Mouse (Mus musculus): Measurements from ENCODE around the gene 4930407I10Rik. TPM values are rescaled to one million over a fixed set of nuclear protein-coding genes. Genes with fewer than 3 reads are reported as not detected.

The 4930407I10Rik gene
- polyA plus RNA-seq, 1 experiment, result not detected

DNA sequence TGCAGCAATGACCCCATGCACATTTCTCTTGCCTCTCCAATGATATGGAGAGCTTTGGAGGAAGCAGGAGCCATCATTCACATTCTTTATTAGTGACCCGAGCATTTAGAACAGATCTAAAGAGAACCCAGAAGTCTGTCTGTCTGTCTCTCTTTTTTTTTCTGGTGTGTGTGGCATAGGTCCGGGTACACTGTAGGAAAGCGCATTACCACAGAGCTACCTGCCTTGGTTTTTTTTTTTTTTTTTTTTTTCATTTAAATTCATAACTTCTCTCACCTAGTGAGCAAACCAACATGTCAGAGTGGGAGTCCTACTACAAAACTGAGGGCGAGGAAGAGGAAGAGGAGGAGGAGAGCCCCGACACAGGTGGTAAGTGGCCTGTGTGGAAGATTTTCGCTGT lies 42.1 kb upstream of the 4930407I10Rik start:
- TF ChIP-seq EP300 (IDR thresholded peaks at IDR 0.05; ENCODE audit: insufficient read depth, low read depth, low read length) (no peak), POLR2A (IDR thresholded peaks at IDR 0.05; ENCODE audit: insufficient read depth, low read length) (no peak), CTCF (IDR thresholded peaks at IDR 0.05; ENCODE audit: low read depth, low read length) (no peak)
- H3K27me3 ChIP-seq (ENCODE audit: control insufficient read depth, insufficient read depth, low read length, poor library complexity, severe bottlenecking), result no peaks in the 10 kb centered on the region
- H3K4me3 ChIP-seq (ENCODE audit: low read depth, low read length), result peak overlapping the region; percentile 81
- peaks cover 13% of the 10 kb centered on the region for H3K36me3 ChIP-seq (ENCODE audit: control insufficient read depth, insufficient read depth, low read length, poor library complexity, severe bottlenecking)
- no peak overlapping the region for H3K27ac ChIP-seq (ENCODE audit: insufficient read depth, low read length)
- peak overlapping the region; percentile 14 for H3K9ac ChIP-seq (ENCODE audit: low read depth, poor library complexity, severe bottlenecking)
- H3K4me1 ChIP-seq (ENCODE audit: control insufficient read depth, insufficient read depth, low read length), result no peaks in the 10 kb centered on the region
- no peaks in the 10 kb centered on the region for H3K9me3 ChIP-seq (replicated peaks; ENCODE audit: control insufficient read depth, insufficient read depth, low read length, poor library complexity, severe bottlenecking)

DNA sequence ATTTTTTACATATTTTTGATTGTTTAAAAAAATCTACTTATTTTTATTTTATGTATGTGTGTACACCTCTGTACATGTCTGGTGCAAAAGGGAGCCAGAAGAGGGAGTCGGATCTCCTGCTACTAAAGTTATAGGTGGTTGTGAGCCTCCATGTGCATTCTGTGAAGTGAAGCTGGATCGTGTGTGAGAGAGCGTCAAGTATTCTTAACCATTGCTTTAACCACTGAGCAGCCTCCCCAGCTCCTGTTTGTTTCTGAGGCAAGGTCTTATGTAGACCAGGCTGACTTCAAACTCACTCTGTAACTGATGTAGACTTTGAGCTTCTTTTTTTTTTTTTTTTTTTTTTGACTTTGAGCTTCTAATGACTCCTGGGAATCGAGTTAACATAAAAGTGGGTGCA lies 41.5 kb upstream of the 4930407I10Rik start:
- Histone ChIP-seq H3K9me3 (replicated peaks; ENCODE audit: control insufficient read depth, insufficient read depth, low read length, poor library complexity, severe bottlenecking) (no peaks in the 10 kb centered on the region), H3K27me3 (ENCODE audit: control insufficient read depth, insufficient read depth, low read length, poor library complexity, severe bottlenecking) (no peaks in the 10 kb centered on the region), H3K27ac (ENCODE audit: insufficient read depth, low read length) (no peak overlapping the region), H3K4me1 (ENCODE audit: control insufficient read depth, insufficient read depth, low read length) (no peaks in the 10 kb centered on the region), H3K36me3 (ENCODE audit: control insufficient read depth, insufficient read depth, low read length, poor library complexity, severe bottlenecking) (peaks cover 18% of the 10 kb centered on the region), H3K9ac (ENCODE audit: low read depth, poor library complexity, severe bottlenecking) (no peak overlapping the region; the same call in 1 of the 2 replicates), H3K4me3 (ENCODE audit: low read depth, low read length) (no peak overlapping the region)
- TF ChIP-seq CTCF (IDR thresholded peaks at IDR 0.05; ENCODE audit: low read depth, low read length), result no peak
- no peak for TF ChIP-seq EP300 (IDR thresholded peaks at IDR 0.05; ENCODE audit: insufficient read depth, low read depth, low read length)
- no peak for TF ChIP-seq POLR2A (IDR thresholded peaks at IDR 0.05; ENCODE audit: insufficient read depth, low read length)

DNA sequence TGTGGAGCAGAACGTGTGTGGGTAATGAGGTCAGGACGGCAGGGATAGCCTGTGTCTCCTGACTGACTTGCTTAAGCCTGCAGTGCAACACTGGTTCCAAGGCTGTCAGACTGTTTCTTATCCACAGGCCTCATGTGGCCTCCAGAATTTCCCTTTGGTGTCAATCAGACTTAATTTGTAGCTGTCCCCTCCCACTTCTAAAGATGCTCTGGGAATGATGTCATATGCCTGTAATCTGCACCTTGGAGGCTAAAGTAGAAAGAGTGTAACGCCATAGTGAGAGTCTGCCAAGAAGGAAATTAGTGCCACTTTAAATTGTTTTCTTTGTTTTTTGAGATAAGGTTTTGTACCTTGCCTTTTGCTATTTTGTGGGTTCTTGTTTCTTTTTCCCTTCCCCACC lies 39.7 kb upstream of the 4930407I10Rik start:
- Histone ChIP-seq H3K4me3 (ENCODE audit: low read depth, low read length) (no peak overlapping the region), H3K27ac (ENCODE audit: insufficient read depth, low read length) (no peak overlapping the region), H3K9ac (ENCODE audit: low read depth, poor library complexity, severe bottlenecking) (no peak overlapping the region), H3K9me3 (replicated peaks; ENCODE audit: control insufficient read depth, insufficient read depth, low read length, poor library complexity, severe bottlenecking) (no peaks in the 10 kb centered on the region), H3K36me3 (ENCODE audit: control insufficient read depth, insufficient read depth, low read length, poor library complexity, severe bottlenecking) (peaks cover 26% of the 10 kb centered on the region), H3K4me1 (ENCODE audit: control insufficient read depth, insufficient read depth, low read length) (no peaks in the 10 kb centered on the region), H3K27me3 (ENCODE audit: control insufficient read depth, insufficient read depth, low read length, poor library complexity, severe bottlenecking) (no peaks in the 10 kb centered on the region)
- no peak for TF ChIP-seq EP300 (IDR thresholded peaks at IDR 0.05; ENCODE audit: insufficient read depth, low read depth, low read length)
- TF ChIP-seq POLR2A (IDR thresholded peaks at IDR 0.05; ENCODE audit: insufficient read depth, low read length), result no peak
- TF ChIP-seq CTCF (IDR thresholded peaks at IDR 0.05; ENCODE audit: low read depth, low read length), result no peak

DNA sequence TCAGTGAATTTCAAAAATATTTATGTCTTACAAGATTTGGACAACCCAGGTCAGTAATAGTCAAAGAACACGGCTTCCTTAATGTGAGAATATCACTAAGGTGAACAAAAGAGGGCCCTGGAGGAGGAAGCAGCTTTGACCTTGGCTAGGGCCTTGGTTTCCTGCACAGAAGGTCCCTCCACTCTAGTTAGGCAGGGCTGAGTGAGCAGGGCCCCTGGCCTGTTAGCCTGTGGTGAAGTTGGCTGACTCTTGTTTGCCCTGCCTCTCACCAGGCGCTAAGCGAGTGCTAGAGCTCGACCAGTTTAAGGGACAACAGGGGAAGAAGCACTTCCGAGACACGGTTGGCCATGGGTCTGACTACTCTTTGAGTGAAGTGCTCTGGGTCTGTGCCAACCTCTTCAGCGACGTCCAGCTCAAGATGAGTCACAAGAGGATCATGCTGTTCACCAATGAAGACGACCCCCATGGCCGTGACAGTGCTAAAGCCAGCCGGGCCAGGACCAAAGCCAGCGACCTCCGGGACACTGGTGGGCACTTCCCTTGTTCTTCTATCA lies 36.3 kb upstream of the 4930407I10Rik start:
- no peaks in the 10 kb centered on the region for H3K27me3 ChIP-seq (ENCODE audit: control insufficient read depth, insufficient read depth, low read length, poor library complexity, severe bottlenecking)
- no peak overlapping the region for H3K4me3 ChIP-seq (ENCODE audit: low read depth, low read length)
- no peaks in the 10 kb centered on the region for H3K4me1 ChIP-seq (ENCODE audit: control insufficient read depth, insufficient read depth, low read length)
- TF ChIP-seq POLR2A (IDR thresholded peaks at IDR 0.05; ENCODE audit: insufficient read depth, low read length) (no peak), CTCF (IDR thresholded peaks at IDR 0.05; ENCODE audit: low read depth, low read length) (no peak), EP300 (IDR thresholded peaks at IDR 0.05; ENCODE audit: insufficient read depth, low read depth, low read length) (no peak)
- no peaks in the 10 kb centered on the region for H3K9me3 ChIP-seq (replicated peaks; ENCODE audit: control insufficient read depth, insufficient read depth, low read length, poor library complexity, severe bottlenecking)
- H3K27ac ChIP-seq (ENCODE audit: insufficient read depth, low read length), result no peak overlapping the region
- H3K36me3 ChIP-seq (ENCODE audit: control insufficient read depth, insufficient read depth, low read length, poor library complexity, severe bottlenecking), result peaks cover 43% of the 10 kb centered on the region
- H3K9ac ChIP-seq (ENCODE audit: low read depth, poor library complexity, severe bottlenecking), result no peak overlapping the region

DNA sequence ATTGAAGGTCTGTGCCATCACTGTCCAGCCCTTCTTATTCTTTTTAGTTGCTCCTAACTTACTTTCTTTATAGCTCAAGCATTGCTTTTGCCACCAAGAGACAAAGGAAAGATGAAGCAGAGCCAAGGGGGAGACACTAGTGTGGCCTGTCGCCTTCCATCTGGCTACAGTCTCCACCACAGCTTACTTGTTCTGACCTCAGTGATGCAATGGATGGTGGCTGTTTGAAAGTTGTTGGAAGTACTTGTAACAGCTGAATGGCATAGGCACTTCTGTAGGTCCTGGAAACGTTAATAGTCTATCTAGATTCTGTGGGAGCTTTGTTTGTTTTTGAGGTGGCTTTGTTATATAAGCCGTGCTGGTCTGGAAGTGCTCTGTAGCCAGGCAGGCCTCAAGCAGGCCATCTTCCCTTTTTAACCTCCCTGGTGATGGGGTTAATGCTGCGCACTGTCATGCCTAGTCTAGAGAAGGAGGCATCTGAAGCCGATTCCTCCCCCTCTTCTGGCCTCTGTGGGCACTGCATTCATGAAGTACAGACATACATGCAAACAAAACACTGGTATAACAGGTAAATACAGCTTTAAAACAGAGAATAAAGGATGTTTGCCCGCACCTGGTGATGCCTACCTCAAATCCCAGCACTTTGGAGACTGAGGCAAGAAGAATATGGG lies 34.9 kb upstream of the 4930407I10Rik start:
- Histone ChIP-seq H3K36me3 (ENCODE audit: control insufficient read depth, insufficient read depth, low read length, poor library complexity, severe bottlenecking) (peaks cover 50% of the 10 kb centered on the region), H3K9ac (ENCODE audit: low read depth, poor library complexity, severe bottlenecking) (no peak overlapping the region)
- TF ChIP-seq POLR2A (IDR thresholded peaks at IDR 0.05; ENCODE audit: insufficient read depth, low read length), result no peak
- TF ChIP-seq CTCF (IDR thresholded peaks at IDR 0.05; ENCODE audit: low read depth, low read length), result no peak
- no peak for TF ChIP-seq EP300 (IDR thresholded peaks at IDR 0.05; ENCODE audit: insufficient read depth, low read depth, low read length)

GRCm38 (mm10) chr15:82027276-82027675 lies 31.7 kb upstream of the 4930407I10Rik start:
- TF ChIP-seq EP300 (IDR thresholded peaks at IDR 0.05; ENCODE audit: insufficient read depth, low read depth, low read length) (no peak), CTCF (IDR thresholded peaks at IDR 0.05; ENCODE audit: low read depth, low read length) (no peak), POLR2A (IDR thresholded peaks at IDR 0.05; ENCODE audit: insufficient read depth, low read length) (no peak)
- no peaks in the 10 kb centered on the region for H3K27me3 ChIP-seq (ENCODE audit: control insufficient read depth, insufficient read depth, low read length, poor library complexity, severe bottlenecking)
- H3K9me3 ChIP-seq (replicated peaks; ENCODE audit: control insufficient read depth, insufficient read depth, low read length, poor library complexity, severe bottlenecking), result no peaks in the 10 kb centered on the region
- H3K27ac ChIP-seq (ENCODE audit: insufficient read depth, low read length), result no peak overlapping the region
- peaks cover 65% of the 10 kb centered on the region for H3K36me3 ChIP-seq (ENCODE audit: control insufficient read depth, insufficient read depth, low read length, poor library complexity, severe bottlenecking)
- H3K4me3 ChIP-seq (ENCODE audit: low read depth, low read length), result no peak overlapping the region
- no peak overlapping the region for H3K9ac ChIP-seq (ENCODE audit: low read depth, poor library complexity, severe bottlenecking)
- H3K4me1 ChIP-seq (ENCODE audit: control insufficient read depth, insufficient read depth, low read length), result no peaks in the 10 kb centered on the region

More for the DNA sequence above, 34.9 kb upstream of the 4930407I10Rik start:
- no peaks in the 10 kb centered on the region for H3K9me3 ChIP-seq (replicated peaks; ENCODE audit: control insufficient read depth, insufficient read depth, low read length, poor library complexity, severe bottlenecking)
- H3K4me3 ChIP-seq (ENCODE audit: low read depth, low read length), result no peak overlapping the region
- no peaks in the 10 kb centered on the region for H3K27me3 ChIP-seq (ENCODE audit: control insufficient read depth, insufficient read depth, low read length, poor library complexity, severe bottlenecking)
- H3K27ac ChIP-seq (ENCODE audit: insufficient read depth, low read length), result no peak overlapping the region
- no peaks in the 10 kb centered on the region for H3K4me1 ChIP-seq (ENCODE audit: control insufficient read depth, insufficient read depth, low read length)
